In genomic region chr10:128153978-128154377, GRCm38 (mm10) we compare ENCODE assay signal across 19 mouse cellular contexts. TPM values are rescaled to one million over a fixed set of nuclear protein-coding genes. Genes with fewer than 3 reads are reported as not detected.
A peak's percentile ranks its signal among the peaks of the same experiment; 100 is the strongest.
DNase-seq lines count a peak whose midpoint lies in the region; ATAC-seq and TF ChIP-seq lines count a peak whose summit lies in the region.
"Had no signal": no experiment of that assay in that cellular context is flagged by ENCODE, and none has a peak within 500 bp of the region (broad histone marks: within the 10 kb centered on the region; RNA-seq: fewer than 3 reads in every experiment).

No protein-coding gene starts in this region.

- H3K27ac ChIP-seq in lung, postnatal 0 days (ENCODE audit: low read length): peak overlapping the region; percentile 64
- H3K27ac ChIP-seq: embryonic facial prominence, embryonic 13.5 days; forebrain, embryonic 13.5 days; hindbrain, embryonic 15.5 days had no signal

- 55% methylated on average over 3 of the region's 3 CpGs for WGBS in lung, postnatal 0 days

- H3K4me2 ChIP-seq in lung, postnatal 0 days (replicated peaks; ENCODE audit: low read depth, low read length): no peak overlapping the region
- H3K4me2 ChIP-seq: embryonic facial prominence, embryonic 13.5 days; forebrain, embryonic 13.5 days; hindbrain, embryonic 15.5 days had no signal

- H3K4me3 ChIP-seq in lung, postnatal 0 days (ENCODE audit: low read depth, low read length): no peak overlapping the region
- H3K4me3 ChIP-seq: embryonic facial prominence, embryonic 13.5 days; forebrain, embryonic 13.5 days; hindbrain, embryonic 15.5 days had no signal

- TF ChIP-seq EP300 in lung, postnatal 0 days (IDR thresholded peaks at IDR 0.05): no peak

- no peak for TF ChIP-seq CTCF in lung, postnatal 0 days (IDR thresholded peaks at IDR 0.05)

- intact Hi-C loops in heart, postnatal 25 days (cut with DNase I): no loop called here

- peaks cover 16% of the 10 kb centered on the region; the same call in 1 of the 2 replicates for H3K4me1 ChIP-seq in lung, postnatal 0 days (ENCODE audit: insufficient read depth, low read depth, low read length)
- H3K4me1 ChIP-seq: hindbrain, embryonic 15.5 days had no signal

- no peak for ATAC-seq in lung, postnatal 0 days
- ATAC-seq: forebrain, embryonic 13.5 days; forebrain, postnatal 0 days had no signal

- no peak overlapping the region for H3K9ac ChIP-seq in lung, postnatal 0 days (replicated peaks; ENCODE audit: low read depth)
- H3K9ac ChIP-seq: embryonic facial prominence, embryonic 13.5 days; forebrain, embryonic 13.5 days; forebrain, postnatal 0 days; hindbrain, embryonic 15.5 days had no signal

- no peaks in the 10 kb centered on the region for H3K9me3 ChIP-seq in lung, postnatal 0 days (ENCODE audit: low read length)
- H3K9me3 ChIP-seq: embryonic facial prominence, embryonic 13.5 days; forebrain, embryonic 13.5 days; hindbrain, embryonic 15.5 days had no signal

- no peaks in the 10 kb centered on the region for H3K36me3 ChIP-seq in lung, postnatal 0 days (ENCODE audit: insufficient read depth, low read length)
- H3K36me3 ChIP-seq: hindbrain, embryonic 15.5 days had no signal

- peak; percentile 26 for DNase-seq in heart, postnatal 4 days
- no peak for DNase-seq in heart, postnatal 25 days (ENCODE audit: low spot score)
- DNase-seq in lung, postnatal 0 days (ENCODE audit: low spot score): peak; percentile 66
- DNase-seq in lung, postnatal 36 days: no peak
- DNase-seq in NIH3T3 (ENCODE audit: low read depth): peak; percentile 79
- DNase-seq in cerebellum, adult 11-12 months: no peak
- no peak for DNase-seq in adrenal gland, adult 8-10 months
- DNase-seq: adrenal gland, adult 2 months; adrenal gland, postnatal 36 days; cerebellum, adult 11 months; cerebellum, adult 9-10 months; cerebellum, postnatal 25 days; forebrain, postnatal 0 days; gastrocnemius, postnatal 14 days; heart, postnatal 14 days; kidney, adult 11 months had no signal

- H3K27me3 ChIP-seq in lung, postnatal 0 days (replicated peaks; ENCODE audit: insufficient read depth, low read length): no peaks in the 10 kb centered on the region
- H3K27me3 ChIP-seq: embryonic facial prominence, embryonic 13.5 days; forebrain, embryonic 13.5 days; hindbrain, embryonic 15.5 days had no signal

RNA-seq across cellular contexts. Expression of gene Rbms2, which starts 26.1 kb away (rescaled TPM):
- 10 to 100 TPM; 95.9 to 97.3 TPM for total RNA-seq in heart, postnatal 4 days (2021)
- total RNA-seq in heart, postnatal 25 days (2021): 10 to 100 TPM; 82.2 to 88.4 TPM
- polyA plus RNA-seq in lung, postnatal 0 days (2015; fragmentation: Nextera tagmentation; extraction: Ambion mirVana): 26.4 and 28.3 TPM in 2 replicates
- 100 to 1,000 TPM in 2 of 4 experiments, 10 to 100 TPM in 2; 83.6 to 110 (median 99.3) TPM for total RNA-seq in adrenal gland, adult 8-10 months (2022)

RNA-seq across cellular contexts. Expression of gene Gls2, which starts 40.3 kb away (rescaled TPM):
- 1 to 10 TPM in 1 of 2 experiments, under 1 TPM in 1; 0.48 to 1.2 TPM for total RNA-seq in heart, postnatal 4 days (2021)
- 1 to 10 TPM in 1 of 2 experiments, under 1 TPM in 1; 0.94 to 1.1 TPM for total RNA-seq in heart, postnatal 25 days (2021)
- polyA plus RNA-seq in lung, postnatal 0 days (2015; fragmentation: Nextera tagmentation; extraction: Ambion mirVana): 0.82 and 0.92 TPM in 2 replicates
- 1 to 10 TPM; 2.5 to 4.2 (median 3.5) TPM for total RNA-seq in adrenal gland, adult 8-10 months (2022)

RNA-seq across cellular contexts. Expression of gene Spryd4, which starts 57.6 kb away (rescaled TPM):
- 10 to 100 TPM; 39.6 to 41.5 TPM for total RNA-seq in heart, postnatal 4 days (2021)
- 10 to 100 TPM; 42.8 to 45.5 TPM for total RNA-seq in heart, postnatal 25 days (2021)
- 16.0 and 16.9 TPM in 2 replicates for polyA plus RNA-seq in lung, postnatal 0 days (2015; fragmentation: Nextera tagmentation; extraction: Ambion mirVana)
- total RNA-seq in adrenal gland, adult 8-10 months (2022): 10 to 100 TPM; 15.3 to 17.3 (median 16.9) TPM

Comparison
In these comparisons a context has a peak if more than half of its experiments do, and no peak if none do; other contexts are left out.
1. DNase-seq: peak in heart, postnatal 4 days (single experiment), lung, postnatal 0 days (single experiment) and NIH3T3 (single experiment); none in heart, postnatal 25 days (single experiment), lung, postnatal 36 days (single experiment), cerebellum, adult 11-12 months (single experiment) and adrenal gland, adult 8-10 months (single experiment).